Mouse (Mus musculus) urinary bladder, adult 2 months (tissue): Measurements from ENCODE around the gene Elavl3. TPM values are rescaled to one million over a fixed set of nuclear protein-coding genes. Genes with fewer than 3 reads are reported as not detected.

Experiments
- polyA plus RNA-seq: library from polyadenylated mRNA; depleted of rRNA; stranded (reverse); fragments of >200 nt; gene quantifications from 2 replicates; pipeline ENCODE4 v1.2.3, GENCODE M21; 2012; rRNA removed

Elavl3 gene
- polyA plus RNA-seq, 1 experiment: 0.06 TPM

Other genes with a start within 250 kb of the Elavl3 start
- gene Angptl8, start 216.5 kb downstream of the Elavl3 start, polyA plus RNA-seq: 1.2 and 2.0 TPM in 2 replicates
- gene Dock6, start 199.4 kb downstream of the Elavl3 start, polyA plus RNA-seq: 89.2 and 102 TPM in 2 replicates
- gene Rab3d, start 133.8 kb downstream of the Elavl3 start, polyA plus RNA-seq: 54.4 and 59.9 TPM in 2 replicates
- gene Ccdc159, start 124.6 kb downstream of the Elavl3 start, polyA plus RNA-seq: 8.8 and 9.4 TPM in 2 replicates
- gene Tmem205, start 124.5 kb downstream of the Elavl3 start, polyA plus RNA-seq: 93.0 and 101 TPM in 2 replicates
- gene Plppr2, start 115.0 kb downstream of the Elavl3 start, polyA plus RNA-seq: 14.5 and 17.1 TPM in 2 replicates
- gene Swsap1, start 96.3 kb downstream of the Elavl3 start, polyA plus RNA-seq: 4.6 and 6.4 TPM in 2 replicates
- gene Epor, start 88.5 kb downstream of the Elavl3 start, polyA plus RNA-seq: 1.8 and 2.1 TPM in 2 replicates
- gene Rgl3, start 62.6 kb downstream of the Elavl3 start, polyA plus RNA-seq: 25.7 and 27.3 TPM in 2 replicates
- 0.19 and 0.29 TPM in 2 replicates for gene Ccdc151, start 49.4 kb downstream of the Elavl3 start, polyA plus RNA-seq
- gene Prkcsh, start 49.2 kb downstream of the Elavl3 start, polyA plus RNA-seq: 84.4 and 86.5 TPM in 2 replicates
- gene Gm49318, start 19.2 kb upstream of the Elavl3 start, polyA plus RNA-seq: not detected in 2 replicates
- gene Zfp653, start 19.4 kb upstream of the Elavl3 start, polyA plus RNA-seq: 18.0 and 21.3 TPM in 2 replicates
- gene Ecsit, start 33.4 kb upstream of the Elavl3 start, polyA plus RNA-seq: 39.4 and 40.3 TPM in 2 replicates
- gene Cnn1, start 47.2 kb upstream of the Elavl3 start, polyA plus RNA-seq: 3,917 and 4,778 TPM in 2 replicates
- gene Elof1, start 65.1 kb upstream of the Elavl3 start, polyA plus RNA-seq: 74.8 and 97.4 TPM in 2 replicates
- 24.0 and 35.7 TPM in 2 replicates for gene Acp5, start 83.7 kb upstream of the Elavl3 start, polyA plus RNA-seq
- 84.1 and 92.9 TPM in 2 replicates for gene Pigyl, start 104.8 kb upstream of the Elavl3 start, polyA plus RNA-seq
- gene Zfp872, start 136.1 kb upstream of the Elavl3 start, polyA plus RNA-seq: 1.3 and 1.4 TPM in 2 replicates
- 44.2 and 47.3 TPM in 2 replicates for gene Zfp809, start 173.7 kb upstream of the Elavl3 start, polyA plus RNA-seq
- 0.26 and 0.34 TPM in 2 replicates for gene Zfp599, start 207.9 kb upstream of the Elavl3 start, polyA plus RNA-seq